Mouse (Mus musculus) CD4-positive, CD25-positive, alpha-beta regulatory T cell, adult 2 months (primary cell): ENCODE measurements around the gene Fsip1.

ENCODE experiments used
- DNase-seq: peaks from one replicate; pipeline ENCODE4 v3.0.0-alpha.2; 2012; ENCODE audit warnings: low read depth, low spot score

Gene Fsip1

DNA sequence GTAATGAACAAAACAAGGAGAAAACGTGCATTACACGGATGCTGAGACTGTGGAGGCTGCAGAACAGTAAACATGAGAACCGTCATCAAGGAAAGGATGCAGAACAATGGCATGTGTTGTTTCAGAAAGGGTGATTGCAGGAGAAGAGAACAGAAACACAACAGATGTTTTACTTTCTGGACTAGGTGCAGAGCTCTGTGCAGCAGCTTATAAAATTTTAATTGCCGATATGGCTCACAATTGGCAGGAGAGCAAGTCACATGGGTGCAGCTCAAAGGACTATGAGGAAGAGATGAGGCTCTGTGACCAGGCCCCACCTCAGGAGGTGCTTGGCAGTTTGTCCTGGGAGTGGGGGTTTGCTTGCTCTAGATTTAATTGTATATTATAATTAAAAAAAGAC is 157.7 kb downstream of the Fsip1 start:
- DNase-seq: no peak

DNA sequence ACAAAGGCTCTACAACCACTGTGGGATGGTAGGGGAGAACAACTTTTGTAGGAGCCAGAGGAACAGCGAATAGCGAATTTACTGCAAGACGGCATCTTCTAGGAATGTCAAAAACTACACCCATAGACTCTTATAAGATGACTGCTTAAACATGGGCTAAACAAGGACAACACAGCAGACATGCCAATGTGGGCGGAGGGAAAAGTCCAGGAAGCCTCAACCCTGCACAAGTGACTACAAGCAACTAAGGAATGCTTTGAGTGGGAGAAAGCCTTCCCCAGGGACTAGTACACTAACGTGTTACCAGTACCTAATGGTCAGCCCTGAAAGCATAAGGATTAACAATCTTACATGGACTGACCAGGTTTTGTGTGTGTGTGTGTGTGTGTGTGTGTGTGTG is 165.5 kb downstream of the Fsip1 start:
- DNase-seq: no peak

DNA sequence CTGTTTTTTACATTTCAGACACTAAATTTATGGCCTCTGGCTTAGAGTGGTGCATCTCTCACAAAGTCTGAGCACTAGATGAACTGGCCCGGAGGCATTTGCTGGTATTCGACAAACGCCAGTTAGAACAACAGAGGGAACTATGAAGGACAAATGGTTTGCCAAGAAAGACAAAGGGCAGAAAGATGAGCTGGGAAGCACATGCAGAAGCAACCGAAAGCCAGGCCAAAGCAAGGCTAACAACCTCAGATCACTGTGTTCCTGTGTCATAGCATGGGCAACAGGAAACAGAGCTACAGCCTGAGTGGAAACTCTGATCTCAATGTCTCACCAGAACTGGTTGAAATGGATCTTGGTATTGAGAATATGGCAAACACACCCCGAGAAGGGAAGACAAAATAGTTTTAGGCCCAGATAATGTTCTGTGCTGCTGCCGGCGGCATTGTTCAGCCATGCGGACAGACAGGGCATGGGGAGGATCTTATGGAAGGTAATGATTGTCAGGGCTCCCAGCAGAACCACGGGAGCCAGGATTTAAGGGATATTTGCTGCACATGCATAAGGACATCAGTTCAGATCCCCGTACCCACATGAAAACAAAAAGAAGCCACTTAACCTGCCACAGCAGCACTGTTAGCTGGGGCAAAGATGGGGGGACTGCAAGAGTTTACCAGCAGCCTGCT is 169.6 kb downstream of the Fsip1 start:
- no peak for DNase-seq

DNA sequence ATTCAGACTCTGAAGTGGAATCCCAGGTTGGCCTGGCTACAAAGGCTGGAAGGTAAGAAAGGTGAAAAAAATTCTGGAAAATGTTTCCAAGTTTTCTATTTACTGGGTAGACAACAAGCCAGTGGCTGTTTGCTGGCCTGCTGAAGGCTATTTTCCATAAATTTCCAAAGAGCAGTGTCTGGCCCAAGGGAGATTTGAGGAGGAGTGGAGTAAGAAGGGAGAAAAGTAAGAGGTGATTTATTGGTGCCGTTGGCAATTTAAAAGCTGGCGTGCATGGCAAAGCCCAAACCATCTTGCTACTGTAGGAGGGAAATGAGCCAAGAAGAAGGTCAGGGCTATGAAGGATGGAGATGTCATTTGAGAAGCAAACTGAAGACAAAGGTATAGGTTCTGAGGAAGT is 171.1 kb downstream of the Fsip1 start:
- DNase-seq: no peak

DNA sequence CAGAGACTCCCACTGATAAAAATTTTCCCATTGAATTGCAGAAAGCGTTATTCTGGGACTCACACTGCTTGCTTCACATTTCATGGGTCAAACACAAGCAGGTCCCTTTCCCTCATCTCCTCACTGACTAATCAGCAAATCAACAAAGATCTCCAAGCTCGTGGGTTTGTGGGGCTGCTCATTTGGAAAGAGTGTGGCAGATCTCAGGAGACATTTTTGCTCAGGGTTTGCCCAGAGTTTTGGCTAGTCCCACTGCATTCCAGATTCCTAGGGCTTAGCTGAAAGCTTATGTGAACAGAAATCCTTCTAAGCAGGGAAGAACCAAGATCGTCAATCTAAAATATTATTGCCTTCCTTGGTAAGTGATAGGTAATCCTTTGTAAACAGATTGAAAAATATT is 172.1 kb downstream of the Fsip1 start:
- no peak for DNase-seq

DNA sequence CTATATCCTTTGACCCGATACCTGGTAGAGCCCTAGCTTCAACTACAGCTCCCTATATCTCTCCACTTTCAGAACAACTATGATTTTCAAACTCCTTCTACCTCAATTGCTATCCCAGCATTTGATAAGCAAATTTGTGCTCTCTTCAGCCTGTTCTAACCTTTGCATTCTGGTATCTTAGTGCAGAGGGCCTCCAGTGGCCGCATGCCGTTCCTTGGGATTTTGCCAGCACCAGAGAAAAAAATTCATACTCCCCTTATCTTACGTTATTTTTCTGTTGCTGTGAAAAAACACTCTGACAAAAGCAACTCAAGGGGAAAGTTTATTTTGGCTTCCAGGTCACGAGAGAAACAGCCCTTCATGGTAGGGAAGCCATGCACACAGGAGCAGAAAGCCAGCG is 173.1 kb downstream of the Fsip1 start:
- DNase-seq: no peak

DNA sequence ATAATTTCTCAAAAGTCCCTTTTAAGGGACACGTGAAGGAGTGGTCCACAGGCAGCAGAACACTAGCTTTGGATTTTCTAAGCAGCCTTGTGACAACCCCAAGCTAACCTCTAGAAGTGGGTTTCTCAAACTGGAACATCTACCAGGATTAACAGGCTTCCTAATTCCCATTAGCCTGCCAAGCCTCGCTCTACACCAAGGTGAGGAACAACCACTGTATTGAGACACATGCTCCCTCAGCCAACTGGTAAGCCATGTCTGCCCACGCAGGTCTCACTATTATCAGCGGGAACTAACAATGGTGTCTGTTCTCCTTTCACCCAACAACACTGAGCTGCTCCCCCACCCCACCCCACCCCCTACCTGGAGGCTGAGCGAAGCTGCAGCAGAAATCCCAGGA is 175.2 kb downstream of the Fsip1 start:
- no peak for DNase-seq
